ENCODE assay signal across 9 mouse cellular contexts in the genomic region with DNA sequence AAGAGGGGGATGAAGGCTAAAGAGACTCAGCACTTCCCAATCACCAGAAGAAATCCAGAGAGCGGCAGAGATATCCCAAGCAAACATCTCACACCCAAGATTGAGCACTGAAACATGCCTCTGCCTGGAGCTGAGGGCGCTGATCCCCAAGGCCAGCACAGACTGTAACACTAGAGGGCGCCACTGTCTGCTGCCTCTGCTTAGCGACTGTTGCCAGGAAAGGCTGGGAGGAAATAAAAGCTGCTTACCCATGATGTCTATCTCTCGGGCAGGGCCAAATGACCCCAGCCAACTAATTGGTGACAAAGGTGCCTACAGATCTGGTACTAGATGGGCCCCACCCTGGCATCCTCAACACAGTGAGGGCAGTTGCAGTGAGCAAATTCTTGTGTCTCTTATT. TPM values are rescaled to one million over a fixed set of nuclear protein-coding genes. Genes with fewer than 3 reads are reported as not detected.
DNase-seq lines count a peak whose midpoint lies in the region; ATAC-seq and TF ChIP-seq lines count a peak whose summit lies in the region.
"Had no signal": no experiment of that assay in that cellular context is flagged by ENCODE, and none has a peak within 500 bp of the region (broad histone marks: within the 10 kb centered on the region; RNA-seq: fewer than 3 reads in every experiment).

No protein-coding gene starts in this region.

- no peak overlapping the region for H3K27ac ChIP-seq in layer of hippocampus, adult 2 months
- no peak overlapping the region for H3K27ac ChIP-seq in forebrain, embryonic 15.5 days (replicated peaks)
- H3K27ac ChIP-seq: neural tube, embryonic 13.5 days had no signal

- ATAC-seq in erythroid progenitor cell, adult 5-6 weeks (replicated peaks; ENCODE audit: low FRiP score, poor library complexity, severe bottlenecking) = no peak
- no peak for ATAC-seq in forebrain, embryonic 15.5 days (replicated peaks)

- no peak overlapping the region for H3K9ac ChIP-seq in forebrain, embryonic 15.5 days (replicated peaks)
- H3K9ac ChIP-seq: neural tube, embryonic 13.5 days had no signal

- H3K4me2 ChIP-seq in forebrain, embryonic 15.5 days (replicated peaks) = no peak overlapping the region
- H3K4me2 ChIP-seq: neural tube, embryonic 13.5 days had no signal

- H3K4me1 ChIP-seq in forebrain, embryonic 15.5 days = no peaks in the 10 kb centered on the region
- H3K4me1 ChIP-seq: neural tube, embryonic 13.5 days had no signal

- 41% methylated on average over 5 of the region's 5 CpGs for WGBS in forebrain, embryonic 15.5 days

- H3K9me3 ChIP-seq in forebrain, embryonic 15.5 days = no peaks in the 10 kb centered on the region
- H3K9me3 ChIP-seq: neural tube, embryonic 13.5 days had no signal

- H3K36me3 ChIP-seq in forebrain, embryonic 15.5 days = no peaks in the 10 kb centered on the region
- H3K36me3 ChIP-seq: neural tube, embryonic 13.5 days had no signal

- no peaks in the 10 kb centered on the region for H3K27me3 ChIP-seq in forebrain, embryonic 15.5 days
- H3K27me3 ChIP-seq: neural tube, embryonic 13.5 days had no signal

- DNase-seq in layer of hippocampus, adult 2 months (ENCODE audit: low spot score in 2 of 2) = peak in 1 of 2 experiments; percentile 51
- no peak for DNase-seq in layer of hippocampus, adult 18-20 months (ENCODE audit: low spot score in 2 of 2)
- peak; percentile 51 for DNase-seq in adrenal gland, adult 2 months
- DNase-seq in embryo, embryonic 10 days (ENCODE audit: low spot score) = peak; percentile 48
- peak; percentile 43 for DNase-seq in lung, postnatal 36 days
- DNase-seq in layer of hippocampus, adult 9-10 months (ENCODE audit: low spot score) = no peak

- peak; percentile 74 for TF ChIP-seq CTCF in layer of hippocampus, adult 2 months (conservative IDR thresholded peaks at IDR 0.05)

- H3K4me3 ChIP-seq in layer of hippocampus, adult 2 months = no peak overlapping the region
- no peak overlapping the region for H3K4me3 ChIP-seq in forebrain, embryonic 15.5 days
- H3K4me3 ChIP-seq: neural tube, embryonic 13.5 days had no signal

RNA-seq across cellular contexts. Expression of a gene that starts 11.9 kb away (rescaled TPM):
- total RNA-seq in layer of hippocampus, adult 2 months (2021) = not detected
- not detected for total RNA-seq in layer of hippocampus, adult 18-20 months (2021)
- total RNA-seq in adrenal gland, adult 2 months (2021) = under 1 TPM in 1 of 2 experiments, not detected in 1; 0.63 TPM
- polyA plus RNA-seq in adrenal gland, adult 2 months (2012; rRNA removed) = 0.07 TPM in 1 of 2 replicates, not detected in the other
- total RNA-seq in erythroid progenitor cell, adult 5-6 weeks (2015; ENCODE audit: low replicate concordance) = not detected in 2 replicates
- not detected in 2 replicates for total RNA-seq in erythroid progenitor cell, adult 5-6 weeks (2017; ENCODE audit: low replicate concordance)
- polyA plus RNA-seq in forebrain, embryonic 15.5 days (2015; fragmentation: Nextera tagmentation; extraction: Ambion mirVana) = not detected in 2 replicates
- polyA plus RNA-seq: neural tube, embryonic 13.5 days had no signal

RNA-seq across cellular contexts. Expression of a gene that starts 19.1 kb away (rescaled TPM):
- not detected for total RNA-seq in layer of hippocampus, adult 2 months (2021)
- not detected for total RNA-seq in layer of hippocampus, adult 18-20 months (2021)
- 10 to 100 TPM in 1 of 2 experiments, 1 to 10 TPM in 1; 1.9 to 15.5 TPM for total RNA-seq in adrenal gland, adult 2 months (2021)
- 0.15 and 1.0 TPM in 2 replicates for polyA plus RNA-seq in adrenal gland, adult 2 months (2012; rRNA removed)
- not detected in 2 replicates for total RNA-seq in erythroid progenitor cell, adult 5-6 weeks (2015; ENCODE audit: low replicate concordance)
- not detected in 2 replicates for total RNA-seq in erythroid progenitor cell, adult 5-6 weeks (2017; ENCODE audit: low replicate concordance)
- 1.5 TPM in 1 of 2 replicates, not detected in the other for polyA plus RNA-seq in forebrain, embryonic 15.5 days (2015; fragmentation: Nextera tagmentation; extraction: Ambion mirVana)
- polyA plus RNA-seq: neural tube, embryonic 13.5 days had no signal

RNA-seq across cellular contexts. Expression of a gene that starts 35.7 kb away (rescaled TPM):
- not detected for total RNA-seq in layer of hippocampus, adult 2 months (2021)
- under 1 TPM in 1 of 2 experiments, not detected in 1; 0.32 TPM for total RNA-seq in layer of hippocampus, adult 18-20 months (2021)
- total RNA-seq in adrenal gland, adult 2 months (2021) = not detected
- not detected in 2 replicates for polyA plus RNA-seq in adrenal gland, adult 2 months (2012; rRNA removed)
- not detected in 2 replicates for total RNA-seq in erythroid progenitor cell, adult 5-6 weeks (2015; ENCODE audit: low replicate concordance)
- not detected in 2 replicates for total RNA-seq in erythroid progenitor cell, adult 5-6 weeks (2017; ENCODE audit: low replicate concordance)
- polyA plus RNA-seq in forebrain, embryonic 15.5 days (2015; fragmentation: Nextera tagmentation; extraction: Ambion mirVana) = not detected in 2 replicates
- polyA plus RNA-seq: neural tube, embryonic 13.5 days had no signal

Comparison
In these comparisons a context has a peak if more than half of its experiments do, and no peak if none do; other contexts are left out.
1. DNase-seq: peak in adrenal gland, adult 2 months (single experiment), embryo, embryonic 10 days (single experiment) and lung, postnatal 36 days (single experiment); none in layer of hippocampus, adult 18-20 months (0 of 2) and layer of hippocampus, adult 9-10 months (single experiment).